Mouse (Mus musculus) G1E (cell line): ENCODE results near the gene Tgfbr3. TPM values are rescaled to one million over a fixed set of nuclear protein-coding genes. Genes with fewer than 3 reads are reported as not detected.
"Not testable (repeated sequence)": the region's sequence is repeated elsewhere in the genome, so short reads cannot be mapped to it uniquely, and the experiment has no call there.

Experiments used
- ATAC-seq: 2 replicates; pipeline ENCODE4 v1.8.0; 2016; ENCODE audit warnings: mild to moderate bottlenecking; ENCODE audit not compliant: insufficient number of reproducible peaks, poor library complexity, low FRiP score, severe bottlenecking; ENCODE audit errors: extremely low read depth
- DNase-seq: peaks from one replicate; pipeline ENCODE4 v3.0.0; 2012; ENCODE audit warnings: low spot score
- H3K27me3 ChIP-seq: 2 replicates; pipeline ENCODE4 v1.6.1; 2012; ENCODE audit warnings: mild to moderate bottlenecking, low read length, inconsistent platforms; ENCODE audit not compliant: insufficient read depth
- H3K36me3 ChIP-seq: replicated peaks from 2 replicates; pipeline ENCODE3; 2012; ENCODE audit warnings: mild to moderate bottlenecking, inconsistent platforms
- H3K4me1 ChIP-seq: 2 replicates; pipeline ENCODE4 v1.6.1; 2012; ENCODE audit warnings: low read depth, low read length, inconsistent platforms, mixed read lengths; ENCODE audit not compliant: insufficient read depth
- H3K4me3 ChIP-seq: 2 replicates; pipeline ENCODE4 v1.5.1; 2012; ENCODE audit warnings: low read depth, mild to moderate bottlenecking, inconsistent platforms, low read length, moderate library complexity, mixed read lengths
- H3K9me3 ChIP-seq: replicated peaks from 2 replicates; pipeline ENCODE4 v1.6.1; 2012; ENCODE audit warnings: inconsistent platforms
- CTCF ChIP-seq: IDR thresholded peaks from 2 replicates; pipeline ENCODE4 v1.5.1; 2012; ENCODE audit warnings: low read depth, low read length, inconsistent platforms, mixed read lengths
- GATA1 ChIP-seq: IDR thresholded peaks from 2 replicates; pipeline ENCODE4 v1.6.1; 2012; ENCODE audit warnings: borderline replicate concordance, low read length, inconsistent platforms, mixed read lengths
- GATA2 ChIP-seq: IDR thresholded peaks from 2 replicates; pipeline ENCODE4 v1.6.1; 2012; ENCODE audit warnings: low read depth, low read length, inconsistent platforms, borderline replicate concordance
- POLR2AphosphoS5 ChIP-seq: IDR thresholded peaks from 2 replicates; pipeline ENCODE4 v1.6.1; 2012; ENCODE audit warnings: low read depth, low read length, inconsistent platforms; ENCODE audit not compliant: insufficient replicate concordance
- TAL1 ChIP-seq: conservative IDR thresholded peaks from 2 replicates; pipeline ENCODE4 v1.6.1; 2012; ENCODE audit warnings: low read depth, low read length, inconsistent platforms, mixed read lengths
- polyA plus RNA-seq: library from polyadenylated mRNA; stranded (reverse); fragments of >175 nt; gene quantifications from 2 replicates; pipeline ENCODE4 v1.2.3, GENCODE M21; 2012
- total RNA-seq, 2 experiments: library from RNA; stranded (forward) in 1 of 2; stranded (reverse) in 1 of 2; fragments of 200-1000 nt in 1 of 2; fragments of >200 nt in 1 of 2; fragmentation: Nextera tagmentation in 1 of 2; gene quantifications; 2 replicates each; pipeline ENCODE4 v1.2.3; 2014 to 2017

Gene Tgfbr3
- total and polyA plus RNA-seq, 3 experiments: 0.05 TPM; not detected in 2

DNA sequence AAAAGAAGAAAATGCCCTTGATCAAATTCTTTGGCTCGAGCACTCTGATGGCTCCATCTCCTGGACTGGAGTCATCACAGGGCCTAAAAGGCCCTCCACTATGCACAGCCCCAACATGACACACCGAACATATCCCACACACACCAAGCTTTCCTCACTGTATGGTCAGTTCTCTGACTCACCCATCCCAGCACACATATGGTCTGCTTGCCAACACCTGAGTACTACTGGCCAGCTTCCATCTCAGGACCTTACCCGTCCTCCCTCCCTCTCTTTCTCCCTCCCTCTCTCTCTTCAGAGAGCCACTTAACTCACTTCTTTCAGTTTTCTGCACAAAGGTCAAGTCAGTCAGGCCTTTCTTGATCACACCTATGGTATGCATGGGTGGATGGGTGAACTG, 36.0 kb downstream of the Tgfbr3 start:
- TF ChIP-seq POLR2AphosphoS5: no peak
- no peak for TF ChIP-seq CTCF
- no peak for TF ChIP-seq GATA1
- TF ChIP-seq GATA2: no peak
- no peak for TF ChIP-seq TAL1
- H3K9me3 ChIP-seq: no peaks in the 10 kb centered on the region
- H3K36me3 ChIP-seq: no peaks in the 10 kb centered on the region
- no peak overlapping the region for H3K4me3 ChIP-seq
- no peak for ATAC-seq
- no peaks in the 10 kb centered on the region for H3K4me1 ChIP-seq
- H3K27me3 ChIP-seq: no peaks in the 10 kb centered on the region
- no peak for DNase-seq

- Histone ChIP-seq H3K4me1 (no peaks in the 10 kb centered on the region), H3K4me3 (no peak overlapping the region), H3K27me3 (no peaks in the 10 kb centered on the region), H3K36me3 (no peaks in the 10 kb centered on the region), H3K9me3 (no peaks in the 10 kb centered on the region)
- no peak for TF ChIP-seq GATA1
- TF ChIP-seq TAL1: no peak
- DNase-seq: no peak
- ATAC-seq: no peak
Observed at GRCm38 (mm10) chr5:107252435-107252834, 37.0 kb downstream of the Tgfbr3 start.

GRCm38 (mm10) chr5:107251751-107252305, 37.6 kb downstream of the Tgfbr3 start:
- no peak for ATAC-seq
- Histone ChIP-seq H3K9me3 (no peaks in the 10 kb centered on the region), H3K4me1 (no peaks in the 10 kb centered on the region), H3K4me3 (no peak overlapping the region), H3K27me3 (no peaks in the 10 kb centered on the region), H3K36me3 (no peaks in the 10 kb centered on the region)
- DNase-seq: no peak
- no peak for TF ChIP-seq POLR2AphosphoS5
- no peak for TF ChIP-seq GATA2
- TF ChIP-seq TAL1: no peak
- TF ChIP-seq GATA1: no peak
- TF ChIP-seq CTCF: no peak

- H3K4me1 ChIP-seq: no peaks in the 10 kb centered on the region
- no peaks in the 10 kb centered on the region for H3K27me3 ChIP-seq
- H3K4me3 ChIP-seq: no peak overlapping the region
- no peaks in the 10 kb centered on the region for H3K9me3 ChIP-seq
- no peaks in the 10 kb centered on the region for H3K36me3 ChIP-seq
- DNase-seq (no peak), ATAC-seq (no peak)
- TF ChIP-seq GATA1 (no peak), POLR2AphosphoS5 (no peak), CTCF (no peak), GATA2 (no peak), TAL1 (no peak)
Observed at GRCm38 (mm10) chr5:107250548-107251272, 38.7 kb downstream of the Tgfbr3 start.

GRCm38 (mm10) chr5:107248732-107249131, 40.7 kb downstream of the Tgfbr3 start:
- TF ChIP-seq POLR2AphosphoS5 (no peak), GATA2 (no peak), TAL1 (no peak), CTCF (no peak), GATA1 (no peak)
- Histone ChIP-seq H3K36me3 (no peaks in the 10 kb centered on the region), H3K27me3 (no peaks in the 10 kb centered on the region), H3K4me1 (no peaks in the 10 kb centered on the region), H3K9me3 (no peaks in the 10 kb centered on the region), H3K4me3 (no peak overlapping the region)
- ATAC-seq (no peak), DNase-seq (no peak)

DNA sequence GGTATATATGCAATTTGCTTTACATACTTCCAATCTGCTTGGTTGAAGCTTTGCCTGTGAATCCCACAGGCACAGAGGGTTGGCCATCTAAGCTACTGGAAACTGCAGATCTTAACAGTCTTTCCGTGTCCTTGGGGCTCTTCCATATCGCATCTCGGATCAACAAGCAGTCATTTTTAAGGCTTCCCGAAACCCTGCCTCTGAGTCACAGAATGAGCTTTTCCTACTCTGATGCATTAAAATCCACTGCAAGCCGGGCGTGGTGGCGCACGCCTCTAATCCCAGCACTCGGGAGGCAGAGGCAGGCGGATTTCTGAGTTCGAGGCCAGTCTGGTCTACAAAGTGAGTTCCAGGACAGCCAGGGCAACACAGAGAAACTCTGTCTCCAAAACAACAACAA, 41.1 kb downstream of the Tgfbr3 start:
- H3K4me1 ChIP-seq, H3K36me3 ChIP-seq, H3K4me3 ChIP-seq, H3K27me3 ChIP-seq, H3K9me3 ChIP-seq, DNase-seq, ATAC-seq: not testable (repeated sequence)

- ATAC-seq: no peak
- no peak for DNase-seq
- H3K9me3 ChIP-seq: no peaks in the 10 kb centered on the region
- no peak overlapping the region for H3K4me3 ChIP-seq
- H3K27me3 ChIP-seq: no peaks in the 10 kb centered on the region
- no peaks in the 10 kb centered on the region for H3K4me1 ChIP-seq
- TF ChIP-seq TAL1 (no peak), CTCF (no peak), POLR2AphosphoS5 (no peak), GATA1 (no peak), GATA2 (no peak)
- H3K36me3 ChIP-seq: no peaks in the 10 kb centered on the region
Observed at GRCm38 (mm10) chr5:107247786-107248185, 41.6 kb downstream of the Tgfbr3 start.
